Mouse (Mus musculus): ENCODE measurements around the gene Dcpp3.
"Not testable (repeated sequence)": the region's sequence is repeated elsewhere in the genome, so short reads cannot be mapped to it uniquely, and the experiment has no call there.

The Dcpp3 gene

DNA sequence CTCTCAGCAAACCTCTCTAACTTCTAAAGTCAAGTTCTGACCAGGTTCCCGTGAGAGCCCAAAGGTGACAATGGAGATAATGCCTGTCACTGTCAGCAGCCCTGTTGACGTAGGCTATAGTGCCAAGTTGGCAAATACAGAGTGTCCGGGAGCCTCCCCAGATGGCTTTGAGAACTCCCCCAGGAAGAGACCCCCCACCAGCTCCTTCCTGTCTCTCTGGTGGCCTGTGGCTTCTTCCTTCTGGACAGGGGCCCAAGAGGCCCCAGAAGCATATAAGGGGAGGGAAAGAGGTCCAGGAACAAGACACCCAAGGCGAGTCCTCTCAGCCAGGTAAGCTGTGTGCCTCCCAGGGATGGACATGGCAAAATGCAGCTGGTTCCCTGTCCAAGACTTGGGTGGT is at the start of gene Dcpp3:
TSS of gene Dcpp3 (plus strand) at position 301 of the 400 bp plus-strand sequence.
- DNase-seq, result not testable (repeated sequence)

DNA sequence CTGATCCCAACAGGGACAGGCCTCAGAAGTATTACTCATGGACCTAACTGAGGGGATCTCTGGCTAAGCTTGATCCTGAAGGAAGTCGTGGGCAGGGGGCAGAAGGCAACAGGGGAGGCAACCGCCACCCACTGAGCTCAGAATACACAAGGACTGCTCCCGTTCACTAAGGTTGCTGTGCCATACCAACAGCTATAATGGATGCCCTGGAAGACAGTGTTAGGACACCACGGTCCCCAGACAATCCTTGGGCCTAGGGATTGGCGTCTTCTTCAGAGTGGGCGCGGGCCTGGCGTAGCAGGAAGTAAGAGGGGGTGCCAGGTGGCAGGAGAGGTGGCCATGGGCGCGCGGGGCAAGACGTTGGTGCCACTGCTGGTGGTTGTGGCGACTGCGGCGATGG is 49.5 kb upstream of the Dcpp3 start, which contains the start of gene Prss21:
TSS of gene Prss21 (plus strand) at position 301 of the 400 bp plus-strand sequence.
- no peak for DNase-seq

DNA sequence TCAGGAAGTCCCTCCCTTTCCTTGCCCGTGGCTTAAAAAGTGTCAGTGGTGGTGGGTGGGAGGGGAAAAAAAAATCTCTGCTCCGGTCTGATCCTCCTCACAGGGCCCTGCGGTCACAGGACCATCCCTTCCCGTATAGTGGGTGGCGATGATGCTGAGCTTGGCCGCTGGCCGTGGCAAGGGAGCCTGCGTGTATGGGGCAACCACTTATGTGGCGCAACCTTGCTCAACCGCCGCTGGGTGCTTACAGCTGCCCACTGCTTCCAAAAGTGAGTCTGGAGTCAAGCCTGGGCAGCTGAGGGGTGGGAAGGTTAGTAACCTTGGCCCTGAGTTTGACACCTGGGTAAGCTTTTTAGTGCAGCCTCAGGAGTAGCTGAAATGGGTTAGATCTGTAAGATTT is 48.7 kb upstream of the Dcpp3 start:
- no peak for DNase-seq

DNA sequence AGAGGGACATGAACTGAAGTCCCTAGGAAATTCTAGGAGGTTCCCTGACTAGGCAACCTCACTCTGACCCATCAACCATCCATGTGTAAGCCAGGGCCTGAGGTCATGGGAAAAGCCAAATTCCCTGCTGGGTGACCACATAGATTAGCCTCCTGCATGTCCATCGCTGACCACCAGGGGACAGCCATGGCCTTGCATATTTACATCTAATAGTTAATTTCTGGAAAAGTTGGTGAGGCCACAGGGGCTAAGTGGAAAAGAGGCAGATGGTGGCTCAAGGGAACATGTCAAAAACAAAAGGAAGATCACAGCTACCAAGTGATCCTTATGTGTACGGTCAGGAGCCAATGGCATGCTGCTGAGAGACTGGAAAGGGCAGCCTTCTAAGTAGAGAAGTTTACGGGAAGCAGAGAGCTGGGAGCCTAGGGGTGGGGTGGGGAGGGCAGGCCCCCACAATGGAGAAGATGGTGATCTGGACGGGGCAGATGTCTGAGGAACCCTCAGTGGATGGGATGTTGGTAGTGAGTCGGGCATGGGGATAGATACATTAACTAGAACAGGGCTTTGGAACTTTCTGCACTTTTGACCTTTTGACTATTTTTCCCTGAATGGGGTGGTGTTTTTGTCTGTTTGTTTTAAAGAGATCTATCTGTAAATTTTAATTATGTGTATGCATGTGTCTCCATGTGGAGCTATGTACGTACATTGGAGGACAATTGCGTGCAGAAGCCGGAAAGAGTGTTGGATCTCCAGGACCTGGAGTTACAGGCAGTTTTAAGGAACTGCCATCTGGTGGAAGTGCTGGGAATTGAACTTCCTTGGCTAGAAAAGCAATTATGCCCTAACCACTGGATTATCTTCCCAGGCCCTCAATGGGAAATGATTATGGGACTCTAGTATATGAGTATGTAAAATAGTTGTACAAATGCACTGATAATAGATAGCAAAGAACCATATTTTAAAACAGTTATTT is 43.1 kb upstream of the Dcpp3 start:
- peak; percentile 56 to 75 for DNase-seq

DNA sequence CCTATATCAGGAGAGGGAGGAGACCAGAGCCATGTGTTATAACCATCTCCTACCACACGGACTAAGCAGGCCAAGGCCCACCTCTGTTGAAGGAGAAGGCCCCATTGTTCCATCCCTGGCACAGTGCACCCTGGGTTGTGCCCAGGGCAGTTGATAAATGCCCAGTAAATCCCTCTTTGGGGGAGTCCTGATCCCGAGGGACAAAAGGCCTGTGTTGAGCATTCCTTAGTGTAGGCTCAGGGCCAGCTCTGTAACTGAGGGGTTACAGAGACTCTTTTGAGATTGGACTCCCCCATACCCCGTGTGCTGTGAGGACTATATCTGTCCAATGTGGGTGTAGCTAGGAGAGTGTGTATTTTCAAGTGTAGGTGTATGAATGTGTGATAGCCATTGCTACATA is 40.5 kb upstream of the Dcpp3 start:
- DNase-seq, result no peak

DNA sequence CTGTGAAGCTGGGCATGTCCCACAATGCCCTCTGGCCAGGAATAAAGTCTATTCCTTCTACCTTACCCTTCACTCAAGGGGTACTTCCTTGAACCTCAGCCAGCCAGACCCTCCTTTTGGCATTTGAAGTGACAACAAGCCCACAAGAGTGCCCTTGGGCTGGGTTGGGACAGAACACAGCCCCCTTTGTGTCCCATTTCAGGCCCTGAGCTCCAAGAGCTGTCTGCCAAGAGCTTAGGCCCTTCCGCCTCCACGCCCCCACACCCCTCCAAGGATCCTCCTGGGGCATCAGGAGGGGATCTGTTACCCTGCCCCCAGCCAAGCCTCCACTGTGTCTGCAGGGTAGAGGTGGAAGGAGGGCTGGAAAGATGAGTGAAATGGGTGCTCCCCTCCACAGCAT is 40.1 kb upstream of the Dcpp3 start:
- DNase-seq, result no peak

DNA sequence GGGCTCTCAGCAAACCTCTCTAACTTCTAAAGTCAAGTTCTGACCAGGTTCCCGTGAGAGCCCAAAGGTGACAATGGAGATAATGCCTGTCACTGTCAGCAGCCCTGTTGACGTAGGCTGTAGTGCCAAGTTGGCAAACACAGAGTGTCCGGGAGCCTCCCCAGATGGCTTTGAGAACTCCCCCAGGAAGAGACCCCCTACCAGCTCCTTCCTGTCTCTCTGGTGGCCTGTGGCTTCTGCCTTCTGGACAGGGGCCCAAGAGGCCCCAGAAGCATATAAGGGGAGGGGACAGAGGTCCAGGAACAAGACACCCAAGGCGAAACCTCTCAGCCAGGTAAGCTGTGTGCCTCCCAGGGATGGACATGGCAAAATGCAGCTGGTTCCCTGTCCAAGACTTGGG is 36.7 kb upstream of the Dcpp3 start, which contains the start of the genes Dcpp1 and Dcpp2:
TSS of gene Dcpp1 (plus strand) at position 301 of the 400 bp plus-strand sequence.
TSS of gene Dcpp2 (plus strand) at position 305 of the 400 bp plus-strand sequence.
- not testable (repeated sequence) for DNase-seq

DNA sequence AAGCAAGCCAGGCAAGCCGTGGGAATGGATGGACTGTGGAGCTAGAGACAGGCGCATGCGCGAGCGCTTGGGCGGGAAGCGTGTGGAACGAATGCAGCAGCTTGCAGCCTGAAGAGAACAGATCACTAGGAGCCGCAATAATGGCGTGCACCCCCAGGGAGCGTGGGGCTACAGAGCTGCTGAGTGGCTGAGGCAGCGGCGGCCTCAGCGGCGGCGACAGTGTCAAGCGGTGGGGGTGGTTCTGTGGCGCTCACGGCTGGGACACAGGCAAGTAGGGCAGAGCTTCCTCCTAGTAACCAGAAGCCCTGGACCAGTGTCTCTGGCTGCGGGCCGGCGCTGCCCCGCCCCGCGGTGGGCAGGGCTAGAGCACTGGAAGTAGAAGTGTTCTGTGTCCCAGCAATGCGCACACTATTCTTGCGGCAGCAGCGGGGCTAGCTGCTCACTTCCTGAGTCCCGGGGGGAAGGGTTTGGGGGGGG is 7.3 kb downstream of the Dcpp3 start:
- DNase-seq, result peak; percentile 94

DNA sequence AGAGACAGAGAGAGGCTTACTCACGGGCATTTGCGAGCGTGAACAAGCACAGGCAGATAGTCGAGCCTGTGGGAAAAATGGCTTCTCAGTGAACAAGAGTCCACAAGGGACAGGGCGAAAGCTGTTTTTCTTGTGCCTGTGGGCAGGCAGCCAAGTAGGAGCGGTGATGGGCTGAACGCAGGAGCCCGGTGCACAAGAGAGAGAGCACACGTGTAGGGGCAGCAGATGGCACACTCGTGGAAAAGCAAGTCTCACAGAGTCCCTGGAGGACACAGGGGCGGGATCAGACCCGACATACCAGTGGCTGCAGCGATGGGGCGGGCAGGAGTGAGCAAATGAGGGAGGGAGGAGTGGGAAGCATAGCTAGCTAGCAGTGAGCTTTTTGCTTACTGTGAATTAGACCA is 7.8 kb downstream of the Dcpp3 start:
- DNase-seq, result peak; percentile 78 to 82

DNA sequence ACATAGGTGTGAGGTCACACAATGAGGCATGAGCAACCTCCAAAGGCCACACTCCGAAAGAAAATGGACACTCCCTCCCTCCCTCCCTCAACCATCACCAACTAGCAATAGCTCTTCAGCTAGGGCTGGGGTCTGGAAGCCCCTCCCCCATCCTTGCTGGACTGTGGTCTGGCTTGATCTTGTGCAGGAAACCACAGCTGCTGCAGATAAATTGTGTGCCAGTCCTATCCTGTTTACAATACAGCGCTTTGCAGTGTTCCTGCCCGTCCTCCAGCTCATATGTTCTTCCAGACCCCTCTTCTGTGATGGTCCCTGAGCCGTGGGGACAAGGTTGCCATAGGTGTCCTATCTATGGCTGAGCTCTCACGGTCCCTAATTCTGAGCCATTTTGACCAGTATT is 13.9 kb downstream of the Dcpp3 start:
- no peak for DNase-seq

DNA sequence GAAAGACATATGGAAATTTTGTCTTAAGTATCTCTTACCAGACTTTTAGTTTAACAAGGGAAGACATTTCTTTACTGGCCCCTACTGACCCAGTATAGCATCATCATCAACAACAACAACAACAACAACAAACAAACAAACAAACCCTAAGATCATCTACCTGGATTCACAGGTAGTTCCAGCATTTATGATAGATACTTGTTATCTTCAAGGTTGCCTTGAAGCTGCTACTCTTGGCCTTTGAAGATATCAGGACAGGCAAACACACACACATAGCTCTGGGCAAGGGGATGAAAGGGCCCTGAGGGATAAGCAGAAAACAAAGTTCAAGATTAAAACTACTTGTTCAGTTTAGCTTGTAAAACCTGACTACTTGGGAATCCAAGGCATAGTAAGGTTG is 24.1 kb downstream of the Dcpp3 start, which contains the start of gene Sbp:
TSS of gene Sbp (plus strand) at position 301 of the 400 bp plus-strand sequence.
- DNase-seq, result no peak

DNA sequence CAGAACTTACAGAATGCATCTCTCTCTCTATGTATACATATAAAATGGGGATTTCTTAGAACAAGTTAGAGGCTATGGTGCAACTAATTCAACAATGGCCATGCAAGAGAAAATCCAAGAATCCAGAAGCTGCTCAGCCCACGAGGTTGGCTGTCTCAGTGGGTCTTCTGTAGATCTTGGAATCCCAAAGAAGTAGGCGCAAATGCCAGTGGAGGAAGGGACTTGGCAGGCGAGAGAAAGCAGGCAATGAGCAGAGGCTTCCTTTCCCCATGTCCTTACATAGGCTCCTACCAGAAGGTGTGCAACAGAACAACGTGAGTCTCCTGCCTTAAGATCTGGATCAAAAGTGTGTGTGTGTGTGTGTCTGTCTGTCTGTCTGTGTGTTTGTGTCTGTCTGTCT is 30.2 kb downstream of the Dcpp3 start:
- DNase-seq, result not testable (repeated sequence)

DNA sequence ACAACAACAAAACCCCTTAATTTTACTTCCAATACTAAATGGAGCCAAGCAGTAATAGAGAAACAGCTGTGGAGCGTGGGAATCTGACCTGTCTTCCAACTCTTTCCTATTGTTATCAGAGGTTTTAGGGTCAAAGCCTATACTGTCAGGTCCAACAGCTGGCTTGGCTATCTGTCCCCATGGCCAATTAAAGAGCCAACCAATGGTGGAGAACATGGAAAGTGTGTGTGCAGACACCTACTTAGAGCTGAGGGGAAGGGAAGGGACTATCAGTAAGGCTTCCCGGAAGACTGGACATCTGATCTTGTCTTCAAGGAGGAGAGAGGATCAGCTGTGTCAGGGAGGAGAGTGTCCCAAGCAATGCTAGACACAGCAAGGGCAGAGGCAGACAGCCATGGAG is 31.8 kb downstream of the Dcpp3 start:
- DNase-seq, result no peak

DNA sequence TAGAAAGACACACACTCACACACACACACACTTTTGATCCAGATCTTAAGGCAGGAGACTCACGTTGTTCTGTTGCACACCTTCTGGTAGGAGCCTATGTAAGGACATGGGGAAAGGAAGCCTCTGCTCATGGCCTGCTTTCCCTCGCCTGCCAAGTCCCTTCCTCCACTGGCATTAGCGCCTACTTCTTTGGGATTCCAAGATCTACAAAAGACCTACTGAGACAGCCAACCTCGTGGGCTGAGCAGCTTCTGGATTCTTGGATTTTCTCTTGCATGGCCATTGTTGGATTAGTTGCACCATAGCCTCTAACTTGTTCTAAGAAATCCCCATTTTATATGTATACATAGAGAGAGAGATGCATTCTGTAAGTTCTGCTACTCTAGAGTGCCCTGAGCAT is 33.6 kb downstream of the Dcpp3 start:
- not testable (repeated sequence) for DNase-seq

DNA sequence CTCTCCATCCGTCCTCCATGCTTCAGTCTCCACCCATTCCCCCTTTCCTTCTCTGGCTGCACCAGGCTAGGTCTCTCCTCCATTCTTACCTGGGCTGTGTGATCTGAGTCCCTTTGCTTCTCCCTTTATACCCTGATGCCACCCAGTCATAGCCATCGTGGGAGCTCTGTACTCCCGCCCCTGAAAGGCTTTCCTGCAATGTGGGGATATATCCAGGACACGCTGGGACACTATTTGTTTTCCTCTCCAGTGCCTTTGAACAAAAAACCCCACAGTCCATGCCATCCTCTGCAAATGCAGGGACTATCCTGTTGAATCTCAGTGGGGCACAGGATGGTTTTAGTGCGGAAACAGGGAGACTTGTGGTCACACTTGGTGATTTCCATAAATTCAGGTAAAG is 37.9 kb downstream of the Dcpp3 start, which contains the start of gene Sbpl:
TSS of gene Sbpl (minus strand) at position 101 of the 400 bp plus-strand sequence.
- no peak for DNase-seq

DNA sequence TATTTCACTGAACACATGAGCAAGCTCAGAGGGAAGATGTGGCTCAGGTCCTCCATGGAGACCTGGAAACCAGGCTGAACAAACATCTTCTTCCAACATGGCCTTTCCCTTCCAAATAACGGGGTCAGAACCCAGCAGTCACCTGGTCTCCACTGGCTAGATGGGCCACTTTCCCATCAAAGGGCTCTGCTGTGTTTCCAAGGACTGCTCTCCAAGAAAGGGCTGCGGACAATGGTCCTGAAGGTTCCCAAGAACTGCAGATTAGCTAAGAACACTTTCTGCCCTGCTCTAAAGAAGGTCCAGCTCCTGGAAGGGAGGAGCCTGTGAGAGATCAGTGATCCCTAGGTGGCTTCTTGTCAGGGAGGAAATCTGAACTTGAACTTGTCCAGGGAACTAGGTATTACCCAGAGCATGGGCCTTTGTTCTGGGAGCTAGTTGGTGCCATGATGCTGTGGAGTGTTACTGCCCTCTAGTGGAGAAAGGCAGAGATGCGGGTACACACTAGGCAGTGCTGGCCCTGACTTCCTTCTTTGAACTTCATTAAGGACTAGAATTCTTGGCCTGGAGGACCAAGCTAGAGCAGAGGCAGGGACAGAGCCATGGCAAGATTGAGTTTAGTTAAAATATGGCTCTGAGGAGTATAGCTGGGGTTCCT is 43.0 kb downstream of the Dcpp3 start:
- peak; percentile 81 to 85 for DNase-seq

DNA sequence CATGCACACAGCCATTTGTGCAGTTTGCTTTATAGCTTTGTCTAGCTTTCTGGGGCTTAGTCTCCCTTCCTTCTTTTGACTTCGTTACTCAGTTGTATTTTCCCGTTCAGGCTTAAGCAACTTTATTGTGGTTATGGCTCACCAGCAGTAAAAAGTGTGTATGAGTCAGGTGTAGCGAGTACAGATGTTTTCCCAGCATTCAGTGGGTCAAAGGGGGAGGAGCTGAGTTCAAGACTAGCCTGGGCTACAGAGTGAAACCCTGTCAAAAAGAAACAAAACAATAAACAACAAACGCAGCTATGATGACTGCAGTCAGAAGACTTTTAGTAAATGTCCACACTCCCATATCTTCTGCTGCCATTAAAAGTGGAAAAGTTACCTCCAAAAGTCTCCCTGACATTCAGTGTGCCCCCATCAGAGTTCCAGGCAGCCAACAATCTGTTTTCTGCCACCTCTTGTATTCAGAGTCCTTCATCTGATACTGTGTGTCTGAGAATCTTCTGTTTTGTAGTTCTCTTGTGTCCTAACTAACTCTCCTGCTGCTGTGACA is 44.4 kb downstream of the Dcpp3 start:
- no peak for DNase-seq

DNA sequence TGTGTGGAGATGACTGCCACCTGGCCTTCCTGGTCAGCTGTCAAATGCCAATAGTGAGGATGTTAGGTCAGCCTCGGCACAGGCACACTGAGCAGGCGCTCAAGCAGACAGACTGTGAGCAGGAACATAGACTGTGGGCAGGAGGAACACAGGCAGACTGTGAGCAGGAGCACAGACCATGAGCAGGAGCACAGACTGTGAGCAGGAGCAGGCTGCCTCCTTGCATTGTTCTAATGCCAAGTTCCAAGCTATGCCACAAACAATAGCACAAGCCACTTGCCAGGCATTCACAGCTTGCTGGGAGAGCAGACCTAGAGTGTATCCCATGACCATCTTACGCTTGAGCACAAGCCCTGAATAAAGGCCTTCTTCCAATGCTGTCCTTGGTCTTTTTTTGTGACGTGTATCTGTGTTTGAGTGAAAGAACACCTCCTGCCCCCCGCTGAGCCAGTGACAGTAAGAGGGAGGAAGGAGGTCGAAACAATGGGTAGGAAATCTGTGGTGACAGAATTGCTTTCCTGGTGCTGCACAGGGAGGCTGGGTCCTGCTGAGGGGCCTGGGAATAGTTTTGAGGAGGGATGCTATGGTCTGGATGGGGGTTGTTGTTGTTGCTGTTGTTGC is 48.7 kb downstream of the Dcpp3 start:
- peak; percentile 40 to 45 for DNase-seq

DNA sequence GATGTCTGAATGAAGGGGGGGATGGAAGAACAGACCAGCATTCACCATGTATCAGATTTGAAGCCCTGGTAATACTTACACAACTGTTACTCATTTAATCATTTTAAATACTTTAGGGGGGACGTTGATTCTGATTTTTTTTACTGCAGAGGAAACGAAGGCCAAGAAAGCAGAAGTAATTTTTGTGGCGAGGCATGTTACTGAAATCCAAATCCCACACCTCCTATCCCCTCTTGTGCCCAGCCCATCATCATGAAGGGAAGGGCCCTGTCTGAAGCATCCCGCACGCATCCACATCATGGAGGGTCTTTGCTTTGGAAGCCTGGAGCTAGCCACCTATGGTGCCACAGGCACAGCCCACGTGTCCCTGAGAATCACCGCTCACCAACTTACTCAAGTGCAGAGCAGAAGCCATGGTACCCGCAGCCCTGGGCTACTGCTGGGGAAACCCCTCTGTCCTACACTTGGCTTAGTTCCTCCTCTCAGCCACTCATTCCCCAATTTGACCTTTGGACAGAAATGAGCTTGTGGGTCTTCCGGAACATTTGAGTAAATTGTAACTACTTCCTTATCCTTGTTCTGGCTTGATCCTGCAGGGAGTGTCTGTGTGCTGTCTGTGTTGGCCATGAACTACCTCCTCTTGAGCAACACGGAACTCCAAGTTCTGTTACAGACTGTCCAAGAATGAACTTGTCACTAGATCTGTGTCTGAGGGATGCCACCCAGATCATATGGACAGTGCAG is 49.6 kb downstream of the Dcpp3 start:
- DNase-seq, result no peak

DNA sequence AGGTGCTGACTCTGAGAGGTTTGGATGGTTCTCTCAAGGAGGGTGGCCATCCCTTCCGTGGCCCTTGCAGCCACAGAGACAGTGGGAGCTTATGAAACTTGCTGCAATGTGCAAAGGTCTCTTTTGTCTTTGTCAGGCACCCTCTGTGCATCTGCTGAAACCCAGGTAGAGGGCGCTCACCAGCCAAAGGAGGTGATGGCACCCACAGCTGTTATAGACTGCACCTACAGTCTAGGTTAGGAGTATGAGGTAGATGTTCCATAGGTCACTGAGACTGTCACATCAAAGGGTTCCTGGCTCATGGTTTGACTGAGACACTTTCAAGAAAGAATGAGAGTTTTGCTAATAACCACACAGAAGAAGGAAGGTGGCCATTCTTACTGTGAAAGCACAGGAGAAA is 51.5 kb downstream of the Dcpp3 start:
- DNase-seq, result peak in 1 of 2 experiments; percentile 9
